Mouse (Mus musculus) A20 (cell line): ENCODE measurements around the gene Mast3.

Experiments used
- DNase-seq: peaks from one replicate; pipeline ENCODE4 v3.0.0-alpha.2; 2011; ENCODE audit warnings: low read depth, low spot score

Gene Mast3

DNA sequence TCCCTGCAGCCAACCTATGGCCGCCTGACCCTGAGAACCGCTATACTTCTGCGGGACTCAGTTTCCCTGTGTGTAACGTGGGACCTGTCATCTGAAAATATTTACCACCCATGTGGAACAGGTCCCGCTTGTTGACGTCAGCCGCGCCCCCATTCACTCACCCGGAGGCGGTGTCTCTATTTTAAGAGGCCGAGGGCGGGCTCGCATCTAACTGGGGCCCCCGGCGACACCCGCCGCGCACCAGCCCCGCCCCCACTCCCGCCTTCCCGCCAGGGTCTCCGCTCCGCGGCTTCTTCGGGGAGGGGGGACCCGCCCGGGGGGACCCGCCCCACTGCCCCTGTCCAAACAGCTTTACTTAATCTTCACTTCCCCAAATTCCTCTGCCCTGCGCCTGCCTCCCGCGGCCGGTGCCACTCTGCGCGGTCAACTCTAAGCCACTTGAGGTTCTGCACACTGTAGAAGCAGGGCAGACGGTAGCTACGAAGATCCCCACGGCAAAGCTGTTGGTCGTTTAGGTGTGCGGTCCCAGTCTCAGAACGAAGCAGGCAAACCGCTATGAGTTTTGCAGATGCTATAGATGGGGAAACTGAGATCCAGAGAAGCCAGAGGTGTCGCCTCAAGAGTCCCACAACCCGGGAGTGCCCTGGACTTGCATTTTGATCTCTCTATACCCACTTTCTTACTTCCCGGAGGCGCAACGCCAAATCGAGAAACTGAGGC, 933 bp downstream of the Mast3 start:
- DNase-seq: peak; percentile 91

DNA sequence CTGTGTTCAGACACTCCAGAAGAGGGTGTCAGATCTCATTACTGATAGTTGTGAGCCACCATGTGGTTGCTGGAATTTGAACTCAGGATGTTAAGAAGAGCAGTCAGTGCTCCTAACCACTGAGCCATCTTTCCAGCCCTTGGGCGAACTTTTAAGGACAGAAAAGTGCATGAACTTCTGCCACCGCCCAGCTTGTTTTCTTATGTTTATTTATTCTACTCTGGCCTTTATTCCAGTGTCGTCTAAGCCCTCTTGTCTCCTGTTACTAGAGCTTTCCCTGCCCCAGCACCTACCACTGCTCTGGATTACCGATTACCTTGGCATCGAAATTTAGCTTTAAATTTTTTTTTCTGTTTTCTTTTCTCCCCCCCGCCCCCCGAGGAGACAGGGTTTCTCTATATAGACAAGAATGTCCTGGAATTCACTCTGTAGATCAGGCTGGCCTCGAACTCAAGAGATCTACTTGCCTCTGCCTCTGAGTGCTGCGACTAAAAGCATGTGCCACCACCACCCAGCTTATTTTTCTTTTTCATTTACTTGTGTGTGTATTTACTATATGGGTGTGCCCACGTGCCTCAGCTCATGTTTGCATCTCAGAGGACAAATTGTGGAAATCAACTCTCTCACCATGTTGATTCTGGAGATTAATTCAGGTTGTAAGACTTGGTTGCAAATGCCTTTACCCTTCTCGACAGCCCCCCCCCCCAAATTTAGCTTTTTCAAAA, 1.9 kb downstream of the Mast3 start:
- no peak for DNase-seq

- DNase-seq: no peak
Observed at GRCm38 (mm10) chr8:70801830-70802229, 3.0 kb downstream of the Mast3 start.

DNA sequence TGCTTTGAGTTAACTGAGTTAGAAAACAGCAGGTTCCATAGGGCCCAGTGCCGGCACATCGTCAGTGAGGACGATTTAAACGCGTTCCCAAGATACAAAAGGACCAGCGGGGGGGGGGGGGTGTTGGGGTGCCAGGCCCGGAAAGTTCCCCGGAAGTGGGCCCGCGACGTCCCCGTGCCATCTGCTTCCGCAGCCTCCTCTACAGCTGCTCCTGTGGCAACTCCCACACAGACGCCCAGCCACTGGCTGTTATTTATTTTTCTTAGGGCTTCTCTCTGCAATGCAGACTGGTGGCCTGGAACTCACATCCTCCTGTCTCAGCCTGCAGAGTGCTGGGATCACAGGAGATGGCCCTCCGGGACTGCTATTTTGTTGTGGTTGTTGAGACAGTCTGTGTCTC, 3.7 kb downstream of the Mast3 start:
- DNase-seq: no peak

GRCm38 (mm10) chr8:70800648-70801047, 4.2 kb downstream of the Mast3 start:
- DNase-seq: no peak

DNA sequence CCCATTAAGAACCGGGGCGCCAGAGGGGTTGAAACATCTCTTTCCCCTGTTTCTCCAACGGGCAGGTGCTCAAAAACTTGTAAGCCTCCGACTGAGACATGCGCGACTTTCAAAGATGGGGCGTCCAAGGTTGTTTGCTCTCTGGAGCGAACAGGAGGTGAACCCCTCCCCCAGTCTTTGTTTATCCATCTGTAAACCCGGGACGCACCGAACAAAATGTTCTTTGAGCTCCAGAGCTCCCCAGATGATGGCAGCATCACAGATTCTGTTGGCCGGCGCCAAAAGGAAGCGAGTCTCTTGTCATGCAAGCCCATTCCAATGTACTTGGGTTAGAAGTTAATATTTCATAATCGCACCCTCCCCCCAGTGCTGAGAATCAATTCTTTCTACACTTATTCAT, 6.6 kb downstream of the Mast3 start:
- DNase-seq: no peak

- DNase-seq: peak; percentile 95
Observed at GRCm38 (mm10) chr8:70797081-70798070, 7.5 kb downstream of the Mast3 start.

DNA sequence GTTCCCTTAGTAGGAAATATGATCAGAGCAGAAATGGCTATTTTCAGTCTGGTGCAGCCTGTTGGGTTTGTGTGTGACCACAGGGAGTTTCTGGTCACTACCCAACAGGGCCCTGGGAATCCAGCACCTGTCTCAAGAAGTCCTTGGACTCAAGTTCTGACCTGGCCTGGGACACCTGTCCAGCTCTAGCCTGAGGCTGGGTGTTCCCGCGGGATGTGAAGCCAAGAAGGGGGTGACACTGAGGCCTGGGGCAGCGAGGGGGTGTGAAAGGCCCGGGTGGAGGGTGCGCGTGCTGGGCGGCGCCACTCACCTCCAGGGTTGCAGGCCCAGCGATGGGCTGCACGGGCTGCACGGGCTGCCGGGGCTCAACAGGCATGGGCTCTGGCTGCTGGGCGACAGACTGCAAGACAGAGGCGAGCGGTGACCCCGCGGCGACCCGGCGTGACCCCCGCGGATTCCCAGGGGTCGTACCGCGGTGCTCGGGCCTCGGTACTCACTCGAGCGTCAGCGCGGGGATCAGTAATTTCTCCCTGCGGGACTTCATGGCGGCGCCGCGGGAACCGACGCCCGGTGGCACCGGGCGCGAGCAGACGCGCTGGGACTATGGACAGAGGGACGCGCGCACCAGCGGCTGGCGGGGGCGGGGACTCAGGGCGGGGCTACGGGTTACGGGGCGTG, 8.3 kb downstream of the Mast3 start:
- no peak for DNase-seq

DNA sequence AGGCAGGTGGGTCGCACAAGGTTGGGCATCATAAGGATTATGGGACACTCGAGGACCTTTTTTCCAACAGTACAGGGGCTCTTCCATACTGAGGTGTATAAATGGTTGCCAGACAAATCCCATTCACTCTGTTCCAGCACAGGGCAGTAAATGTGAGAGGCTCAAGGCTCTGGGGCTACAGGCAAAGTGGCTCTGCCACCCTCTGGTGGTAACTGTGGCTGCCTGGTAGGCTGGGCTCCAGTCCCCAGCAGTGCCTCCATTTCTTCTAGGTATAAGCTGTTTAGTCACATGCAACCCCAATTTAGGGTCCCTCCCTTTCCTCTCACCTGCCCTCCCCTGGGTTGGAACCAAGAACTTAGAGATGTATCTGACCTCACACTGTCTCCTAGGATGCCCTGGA, 9.5 kb downstream of the Mast3 start:
- no peak for DNase-seq

DNA sequence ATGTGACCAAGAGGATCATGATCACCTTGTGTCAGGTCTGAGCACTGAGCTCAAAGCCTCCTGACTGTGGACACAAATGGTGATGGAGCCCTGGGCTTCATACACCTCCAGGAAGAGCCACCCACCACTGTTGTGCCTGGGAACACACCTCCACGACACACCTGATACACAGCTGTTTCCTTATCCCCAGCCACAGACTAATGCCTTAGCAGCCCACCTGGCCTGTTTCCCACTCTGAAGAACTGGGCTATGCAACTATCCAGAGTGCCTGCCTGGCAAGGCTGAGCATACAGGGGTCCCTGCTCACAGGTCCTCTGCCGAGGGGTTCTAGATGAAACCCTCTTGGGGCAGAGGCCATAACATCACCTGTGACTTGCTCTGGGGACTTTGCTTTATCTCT, 10.6 kb downstream of the Mast3 start:
- DNase-seq: no peak

DNA sequence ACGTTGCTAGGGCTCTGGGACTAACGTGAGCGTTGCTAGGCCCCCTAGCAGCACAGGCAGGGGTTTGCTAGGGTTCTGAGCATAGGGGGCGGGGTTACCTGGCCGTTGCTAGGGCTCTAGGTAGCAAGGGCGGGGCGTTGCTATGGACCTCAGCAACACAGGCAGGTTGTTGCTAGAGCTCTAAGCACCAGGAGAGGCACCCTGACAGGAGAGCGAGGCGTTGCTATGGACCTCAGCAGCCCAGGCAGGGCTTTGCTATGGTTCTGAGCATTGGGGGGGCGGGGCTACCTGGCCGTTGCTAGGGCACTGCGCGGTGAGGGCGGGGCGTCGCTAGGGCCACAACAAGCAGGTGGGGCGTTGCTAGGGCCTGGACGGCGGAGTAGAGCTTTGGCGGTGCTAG, 12.2 kb downstream of the Mast3 start:
- DNase-seq: no peak

GRCm38 (mm10) chr8:70791975-70792691, 12.7 kb downstream of the Mast3 start:
- peak; percentile 99 for DNase-seq

GRCm38 (mm10) chr8:70791294-70791701, 13.6 kb downstream of the Mast3 start:
- DNase-seq: peak; percentile 87

DNA sequence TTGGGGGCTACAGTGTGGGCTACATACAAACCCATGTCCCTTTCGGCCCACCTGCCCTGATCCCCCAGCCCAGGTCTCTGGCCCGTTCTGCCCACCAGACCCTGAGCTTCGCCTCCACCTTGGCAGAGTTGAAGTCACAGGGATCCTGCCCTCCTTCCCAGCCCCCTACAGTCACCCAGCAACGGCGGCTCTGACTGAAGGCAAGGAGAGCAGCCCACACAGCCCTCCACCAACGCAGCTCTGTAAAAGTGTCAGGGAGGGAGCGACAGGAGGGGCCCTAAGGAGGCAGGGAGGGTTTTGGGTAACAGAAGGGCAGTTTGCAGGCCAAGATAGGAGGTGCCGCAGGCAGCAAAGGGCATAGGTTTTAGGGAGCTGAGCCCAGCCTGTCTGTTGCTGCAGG, 14.0 kb downstream of the Mast3 start:
- DNase-seq: no peak

DNA sequence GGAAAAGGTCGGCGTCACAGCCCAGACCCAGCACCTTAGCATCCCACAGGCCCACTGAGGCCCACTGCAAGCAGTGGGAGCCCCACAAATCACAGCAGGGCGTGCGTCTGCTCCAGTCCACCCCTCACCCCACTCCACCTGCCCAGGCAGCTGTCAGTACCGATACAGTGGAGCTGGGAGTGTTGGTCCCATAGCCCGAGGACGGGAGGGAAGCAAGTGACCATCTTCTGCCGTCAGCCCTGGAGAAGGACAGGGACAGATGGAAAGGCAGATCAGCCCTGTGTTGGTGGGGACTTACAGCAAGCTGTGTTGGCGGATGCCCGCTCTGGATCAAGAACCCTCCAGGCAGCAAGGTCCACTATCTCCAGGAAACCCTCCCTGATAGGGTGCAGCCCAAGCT, 15.8 kb downstream of the Mast3 start:
- DNase-seq: no peak

GRCm38 (mm10) chr8:70787941-70788667, 16.8 kb downstream of the Mast3 start:
- no peak for DNase-seq

GRCm38 (mm10) chr8:70787051-70787445, 17.8 kb downstream of the Mast3 start:
- DNase-seq: no peak

DNA sequence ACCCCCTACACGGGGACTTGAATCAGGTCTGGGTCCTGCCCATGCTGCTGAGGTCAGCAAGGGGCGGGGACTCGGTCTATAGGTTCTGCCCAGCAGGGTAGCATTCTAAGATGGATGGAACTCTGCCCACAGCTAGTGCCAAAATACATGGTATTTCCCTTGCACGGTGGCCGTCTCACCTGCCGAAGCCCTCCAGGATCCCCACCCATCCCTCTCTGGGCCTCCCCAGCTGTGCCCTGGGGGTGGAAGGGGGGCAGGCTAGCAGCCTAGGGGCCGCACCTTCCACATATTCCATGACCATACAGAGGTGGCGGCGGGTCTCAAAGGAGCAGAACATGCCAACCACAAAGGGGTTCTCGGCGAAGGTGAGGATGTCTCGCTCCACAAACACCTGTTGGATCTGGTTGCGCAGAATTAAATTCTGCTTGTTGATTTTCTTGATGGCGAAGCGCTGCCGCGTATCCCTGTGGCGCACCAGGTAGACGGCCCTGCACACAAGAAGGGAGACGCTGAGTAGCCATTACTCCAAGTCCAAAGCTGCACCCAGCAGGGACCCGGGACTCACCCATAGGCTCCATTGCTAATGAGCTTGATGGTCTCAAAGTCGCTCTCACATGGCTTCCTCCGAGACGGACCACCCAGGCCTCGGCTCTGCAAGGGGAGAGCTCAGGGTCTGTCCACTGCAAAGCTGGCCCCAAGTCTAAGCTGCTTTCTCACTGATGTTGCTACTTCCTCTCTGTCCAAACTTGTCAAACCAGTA, 18.4 kb downstream of the Mast3 start:
- no peak for DNase-seq

DNA sequence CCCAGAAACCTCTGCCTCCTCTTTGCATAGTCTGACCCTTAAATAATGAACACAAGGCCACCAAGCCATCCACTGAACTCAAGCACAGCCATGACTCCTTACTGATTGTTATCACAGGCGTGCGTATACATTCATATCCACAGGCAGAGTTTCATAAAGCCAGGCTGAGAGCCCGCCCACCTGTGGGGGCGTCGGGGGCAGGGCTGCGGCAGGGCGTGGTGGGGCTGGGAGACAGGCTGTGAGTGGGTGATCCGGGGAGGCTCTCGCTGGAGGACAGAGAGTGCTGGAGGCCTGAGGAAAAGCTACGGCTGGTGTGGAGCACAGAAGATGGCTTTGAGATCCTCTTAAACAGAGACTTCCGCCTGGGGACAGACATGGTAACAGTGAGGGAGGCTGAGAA, 24.8 kb downstream of the Mast3 start:
- DNase-seq: no peak
